8 mouse cellular contexts compared by ENCODE assay signal in the genomic region with DNA sequence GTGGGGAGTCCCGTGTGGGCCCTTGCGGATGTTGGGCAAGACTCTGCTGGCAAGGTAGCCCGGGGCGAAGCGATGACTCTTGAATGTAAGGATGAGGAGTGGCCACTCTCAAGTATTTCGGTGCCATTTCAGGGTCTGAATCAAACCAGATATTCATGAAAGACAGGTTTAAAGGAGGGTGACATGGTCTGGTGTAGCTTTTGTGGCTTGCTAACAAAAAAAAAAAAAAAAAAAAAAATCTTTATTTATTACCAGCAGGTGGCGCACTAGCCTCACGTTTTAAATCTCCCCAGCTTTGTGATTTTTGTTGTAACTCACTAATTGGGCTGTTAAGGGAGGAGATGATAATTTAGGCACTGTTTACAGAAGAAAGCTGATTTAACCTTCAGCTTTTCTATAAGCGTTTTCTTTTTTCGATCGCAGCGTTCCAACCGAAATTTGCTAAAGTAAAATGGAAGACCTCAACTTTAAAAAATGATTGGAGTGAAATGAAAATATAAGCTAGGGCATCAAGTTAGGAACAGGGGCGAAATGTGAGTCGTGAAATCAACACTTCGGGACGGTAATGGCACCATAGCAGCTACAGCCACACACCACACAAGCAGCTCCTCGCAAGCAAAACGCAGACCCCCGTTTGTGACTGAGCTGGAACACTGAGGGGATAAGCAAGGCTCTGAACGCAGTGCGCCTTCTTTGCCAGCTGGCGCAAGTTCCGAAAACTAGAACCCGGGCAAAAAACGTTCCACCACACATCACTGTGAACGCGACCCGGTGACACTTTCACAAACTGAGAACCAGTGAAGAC.
DNase-seq lines count a peak whose midpoint lies in the region.

No protein-coding gene starts in this region.

- DNase-seq in kidney, adult 9 months = peak; percentile 11
- DNase-seq in kidney, adult 18-20 months = no peak
- peak; percentile 28 for DNase-seq in ES-CJ7 (ENCODE audit: low read depth, low spot score)
- peak; percentile 47 for DNase-seq in embryo, embryonic 11 days
- peak; percentile 56 for DNase-seq in induced T-regulatory cell, adult 2 months (ENCODE audit: low read depth)
- DNase-seq in mesoderm, embryonic 11.5 days (ENCODE audit: low read depth, low spot score) = peak; percentile 37
- no peak for DNase-seq in spleen, postnatal 4 days (ENCODE audit: low spot score in 2 of 2)
- DNase-seq in natural killer cell, adult 2 months (ENCODE audit: low spot score in 2 of 2) = no peak

Comparison
In these comparisons a context has a peak if more than half of its experiments do, and no peak if none do; other contexts are left out.
1. DNase-seq: peak in kidney, adult 9 months (single experiment), ES-CJ7 (single experiment), embryo, embryonic 11 days (single experiment), induced T-regulatory cell, adult 2 months (single experiment) and mesoderm, embryonic 11.5 days (single experiment); none in kidney, adult 18-20 months (single experiment), spleen, postnatal 4 days (0 of 2) and natural killer cell, adult 2 months (0 of 2).